Mouse (Mus musculus) T-helper 17 cell (primary cell): ENCODE measurements at regions not wholly inside any gene's neighbourhood (a gene's known extent, or its start where the extent isn't known, plus 50 kb on each side); places are given as distances from the start of the nearest gene placed in this dataset.

Experiments
- in situ Hi-C, 2 experiments: fragments of 300-600 bp; cut with MboI, MseI; formaldehyde crosslinking; loops; 1 replicate in 1 of 2; 2 replicates in 1 of 2; pipeline ENCODE4 v1.15.1; 2025; ENCODE audit warnings: high pct_unique_total_duplicates in 2 of 2

GRCm38 (mm10) chr4:30776816-30777442, 1187.0 kb upstream of the Map3k7 start:
- in situ Hi-C loops: no loop called here

DNA sequence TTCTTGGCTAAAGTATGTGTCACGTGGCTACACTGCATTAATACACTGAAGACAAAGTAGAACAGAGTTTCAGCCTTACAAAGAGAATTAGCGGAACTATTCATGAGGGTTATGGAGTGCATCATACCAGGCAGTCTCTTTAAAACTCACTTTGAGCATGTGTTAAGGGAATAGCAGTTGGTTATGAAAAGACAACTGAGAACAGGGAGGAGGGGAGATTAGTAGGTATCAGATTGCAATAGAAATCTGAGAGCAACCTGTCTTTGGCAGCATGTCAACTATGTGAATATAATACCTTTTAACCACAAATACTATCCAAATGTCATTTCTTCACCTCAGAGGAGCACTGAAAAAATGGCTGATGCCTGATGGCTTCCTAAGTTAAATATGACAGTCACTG, 1182.2 kb upstream of the Map3k7 start:
- in situ Hi-C loops: no loop called here

DNA sequence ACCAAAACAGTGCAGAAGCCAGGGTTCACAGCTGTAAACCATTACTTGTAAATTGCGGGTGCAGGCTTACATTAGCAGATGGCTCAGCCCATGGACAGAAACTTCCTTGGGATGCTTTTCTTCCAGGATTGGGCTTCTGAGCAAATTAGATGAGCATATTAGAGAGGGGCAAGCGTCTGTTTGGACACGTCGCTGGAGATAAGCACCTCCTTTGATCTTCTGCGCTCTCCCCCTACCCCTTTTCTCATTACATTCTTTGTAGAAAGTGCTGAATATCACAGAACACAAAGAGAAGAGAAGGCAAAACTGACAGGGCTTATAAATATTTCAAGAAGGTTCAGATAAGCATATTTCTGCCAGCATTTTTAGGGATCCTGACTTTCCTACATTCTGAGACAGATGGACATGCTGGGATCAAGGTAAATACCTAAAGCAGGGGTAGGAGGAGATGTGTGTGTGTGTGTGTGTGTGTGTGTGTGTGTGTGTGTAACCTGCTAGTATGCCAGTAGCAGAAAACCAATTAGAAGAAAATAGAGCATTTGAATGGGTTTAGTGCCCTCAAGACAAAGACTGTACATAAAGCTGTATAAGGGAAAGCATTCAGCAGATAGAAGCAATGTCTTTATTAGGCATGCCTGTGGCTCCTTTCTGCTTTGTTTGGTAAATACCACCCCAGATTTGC, 1173.8 kb upstream of the Map3k7 start:
- in situ Hi-C loops: no loop called here

GRCm38 (mm10) chr4:30809798-30810197, 1154.1 kb upstream of the Map3k7 start:
- in situ Hi-C loops: no loop called here

DNA sequence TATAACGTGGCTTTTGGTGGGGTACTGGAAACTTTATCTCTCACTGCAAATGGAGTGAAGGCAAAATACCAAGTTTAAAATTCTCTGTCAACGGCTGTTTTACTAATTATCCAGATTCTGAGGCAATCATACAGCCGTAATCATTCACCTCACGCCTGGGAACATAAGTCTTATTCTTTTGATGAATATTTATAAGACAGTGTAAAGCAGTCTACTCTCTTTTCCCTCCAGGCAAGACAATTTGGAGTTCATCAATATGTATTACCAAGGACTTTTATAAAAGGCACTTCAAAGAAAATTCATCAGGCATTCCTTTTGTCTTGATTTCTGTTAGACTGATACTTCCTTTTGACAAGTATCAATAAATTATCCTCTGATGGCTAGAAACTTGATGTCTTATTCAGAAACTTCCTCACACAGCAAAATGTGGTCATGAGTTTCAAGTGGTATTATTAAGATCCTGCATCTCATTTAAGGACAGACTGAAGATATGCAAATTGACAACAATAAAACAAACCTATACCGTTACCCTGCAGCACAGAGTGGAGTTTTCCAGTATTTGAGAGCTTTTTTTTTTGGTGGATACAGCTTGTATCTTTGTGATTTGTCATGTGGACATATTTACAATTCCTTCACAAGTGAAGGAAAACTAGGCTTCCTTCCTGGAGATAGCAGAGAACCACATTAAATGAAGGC, 1108.4 kb upstream of the Map3k7 start:
- in situ Hi-C loops: no loop called here

- in situ Hi-C loops: no loop called here
Measured at GRCm38 (mm10) chr4:30904966-30905365, 1058.9 kb upstream of the Map3k7 start.

DNA sequence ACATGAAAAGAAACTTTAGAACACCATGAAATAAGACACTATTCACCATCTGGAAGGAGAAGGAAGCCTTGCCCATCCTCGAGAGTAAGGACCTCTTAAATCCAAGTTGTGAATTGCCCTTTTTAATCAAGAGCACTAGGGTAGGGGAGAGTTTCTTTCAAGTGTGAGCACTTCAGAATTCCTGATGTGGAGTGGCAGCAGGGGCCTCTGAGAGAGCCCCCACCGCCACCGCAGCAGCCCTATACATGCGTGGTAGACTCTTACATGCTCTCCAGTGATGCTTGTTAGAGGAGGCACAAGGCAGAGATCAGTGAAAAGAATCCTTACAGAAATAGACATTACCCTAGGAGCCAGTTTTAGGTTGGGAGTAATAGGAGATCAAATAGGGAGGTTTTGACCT, 1041.0 kb upstream of the Map3k7 start:
- in situ Hi-C loops: no loop called here

GRCm38 (mm10) chr4:30932358-30932757, 1031.5 kb upstream of the Map3k7 start:
- in situ Hi-C loops: no loop called here

GRCm38 (mm10) chr4:30933030-30933987, 1030.6 kb upstream of the Map3k7 start:
- in situ Hi-C loops: no loop called here

DNA sequence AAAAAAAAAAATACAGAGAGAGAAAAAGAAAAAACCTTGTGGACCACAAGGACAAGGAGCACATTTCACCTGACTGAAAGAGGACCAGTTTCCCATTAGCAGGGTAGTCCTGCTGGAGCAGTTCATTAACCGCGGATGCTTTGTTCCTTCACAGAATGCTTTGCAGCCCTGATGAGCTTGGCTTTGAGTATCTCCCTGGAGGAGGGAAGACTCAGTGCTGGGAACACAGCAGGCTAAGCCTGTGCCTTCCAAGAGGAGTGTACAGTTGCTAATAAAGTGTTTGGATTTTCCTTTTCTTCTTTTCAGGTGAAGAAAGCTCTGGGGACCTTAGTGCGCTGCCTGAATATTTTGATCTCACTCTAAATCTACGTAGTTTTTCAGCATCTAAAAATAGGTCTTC, 980.3 kb upstream of the Map3k7 start:
- in situ Hi-C loops: loop anchor here in 1 of 2 experiments (5.0 kb wide), 1 partner anchor 1546 kb away; no protein-coding TSS in a partner anchor

- in situ Hi-C loops: no loop called here
Measured at GRCm38 (mm10) chr4:31012006-31012405, 951.9 kb upstream of the Map3k7 start.

GRCm38 (mm10) chr4:31052077-31052677, 911.7 kb upstream of the Map3k7 start:
- in situ Hi-C loops: no loop called here

- in situ Hi-C loops: no loop called here
Measured at GRCm38 (mm10) chr4:31076236-31076635, 887.7 kb upstream of the Map3k7 start.

GRCm38 (mm10) chr4:31121586-31121985, 842.3 kb upstream of the Map3k7 start:
- in situ Hi-C loops: no loop called here

DNA sequence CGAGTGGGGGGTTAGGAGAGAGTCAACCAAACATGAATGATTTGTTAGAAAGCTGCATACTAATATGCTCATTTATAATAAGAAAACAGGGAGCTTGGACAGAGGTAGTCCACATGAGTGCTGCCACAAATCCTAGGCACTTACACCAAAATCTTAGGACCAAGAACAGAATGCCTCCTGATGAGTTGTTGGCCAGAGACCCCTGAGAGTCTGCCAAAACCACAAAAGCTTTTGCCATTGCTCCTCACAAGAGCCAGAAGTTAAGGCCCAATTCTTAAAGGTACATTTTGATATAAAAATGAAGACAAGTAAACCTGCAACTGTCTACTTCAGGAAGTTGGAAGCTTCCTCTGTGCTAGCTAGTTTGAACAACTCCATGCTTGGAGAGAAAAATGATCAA, 820.7 kb upstream of the Map3k7 start:
- in situ Hi-C loops: no loop called here

GRCm38 (mm10) chr4:31167431-31167830, 796.5 kb upstream of the Map3k7 start:
- in situ Hi-C loops: loop anchor here in 1 of 2 experiments (10.0 kb wide), 1 partner anchor 1703 kb away; no protein-coding TSS in a partner anchor

GRCm38 (mm10) chr4:31168357-31168756, 795.5 kb upstream of the Map3k7 start:
- in situ Hi-C loops: loop anchor here in 1 of 2 experiments (10.0 kb wide), 1 partner anchor 1704 kb away; no protein-coding TSS in a partner anchor

DNA sequence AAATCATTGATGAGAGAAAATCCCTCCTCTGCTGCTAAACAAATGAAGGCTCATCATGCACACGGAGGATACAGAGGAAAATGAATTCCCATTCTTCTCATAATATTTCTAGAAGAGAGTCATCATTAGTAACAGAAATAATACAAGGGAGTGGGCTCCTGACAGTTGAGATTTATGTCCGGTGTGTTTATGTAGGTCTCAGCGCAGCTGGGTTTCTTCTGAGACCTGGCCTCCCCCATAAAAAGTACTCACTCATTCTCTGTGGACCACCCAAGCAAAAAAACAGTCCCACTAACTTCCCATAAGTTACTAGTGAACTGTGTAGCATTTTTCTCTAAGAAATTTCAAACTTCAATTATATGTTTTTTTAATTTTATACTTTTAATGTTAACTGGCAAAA, 792.7 kb upstream of the Map3k7 start:
- in situ Hi-C loops: no loop called here

DNA sequence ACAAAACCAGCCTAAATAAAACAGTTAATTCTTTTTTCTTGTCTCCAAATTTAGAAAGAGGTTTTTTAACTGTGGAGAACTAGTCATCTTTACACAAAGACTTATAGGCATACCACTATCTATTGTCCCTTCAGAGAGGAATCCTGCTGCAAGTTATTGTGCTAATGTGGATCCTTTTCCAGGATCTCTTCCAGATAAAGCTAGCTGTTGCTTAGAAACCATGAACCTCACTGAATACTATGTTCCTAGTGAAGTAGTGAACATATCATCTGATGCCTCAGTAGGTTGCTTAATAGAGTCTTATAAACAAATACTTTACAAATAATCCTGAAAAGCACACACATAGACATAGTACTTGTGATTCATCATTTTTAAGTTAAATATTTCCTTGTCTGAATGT, 766.0 kb upstream of the Map3k7 start:
- in situ Hi-C loops: no loop called here

GRCm38 (mm10) chr4:31203286-31203685, 760.6 kb upstream of the Map3k7 start:
- in situ Hi-C loops: no loop called here
